ENCODE assay signal across 24 mouse cellular contexts in the genomic region with DNA sequence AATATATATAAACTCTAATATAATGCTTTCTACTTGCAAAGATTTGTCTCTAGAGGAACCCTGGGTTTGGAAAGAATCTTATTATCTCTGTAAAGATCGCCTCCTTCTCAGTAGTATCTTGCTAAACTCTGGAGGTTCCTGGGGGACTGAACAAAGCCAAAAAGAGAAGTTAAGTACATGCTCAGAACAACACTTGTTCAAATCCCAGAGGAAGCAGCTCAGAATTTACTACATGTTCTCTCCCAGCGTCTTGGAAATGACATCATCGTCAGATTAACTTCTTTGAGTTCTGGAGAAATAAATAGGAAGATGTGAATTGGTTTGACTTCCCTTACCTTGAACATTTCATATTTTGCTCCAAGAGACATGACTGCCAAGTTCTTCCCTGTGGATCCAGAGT.
A peak's percentile ranks its signal among the peaks of the same experiment; 100 is the strongest.
DNase-seq lines count a peak whose midpoint lies in the region; ATAC-seq and TF ChIP-seq lines count a peak whose summit lies in the region.
"Had no signal": no experiment of that assay in that cellular context is flagged by ENCODE, and none has a peak within 500 bp of the region (broad histone marks: within the 10 kb centered on the region; RNA-seq: fewer than 3 reads in every experiment).

No protein-coding gene starts in this region.

- DNase-seq in gastrocnemius, adult 2 months = no peak
- DNase-seq in gastrocnemius, adult 8-10 months (ENCODE audit: low spot score in 2 of 2) = no peak
- DNase-seq: adrenal gland, adult 8-10 months; adrenal gland, postnatal 25 days; cerebellum, adult 18-20 months; cerebellum, adult 9-10 months; cerebellum, postnatal 14 days; gastrocnemius, postnatal 25 days; heart, postnatal 36 days had no signal

- no peak overlapping the region for H3K9ac ChIP-seq in limb, embryonic 15.5 days
- H3K9ac ChIP-seq in hindbrain, embryonic 13.5 days = no peak overlapping the region
- H3K9ac ChIP-seq: embryonic facial prominence, embryonic 12.5 days; forebrain, embryonic 12.5 days; forebrain, embryonic 15.5 days; hindbrain, embryonic 14.5 days had no signal

- no peak overlapping the region for H3K4me3 ChIP-seq in gastrocnemius, adult 2 months
- no peak overlapping the region for H3K4me3 ChIP-seq in brown adipose tissue, adult 24 weeks (ENCODE audit: insufficient read depth, low read depth, low read length)
- H3K4me3 ChIP-seq in limb, embryonic 15.5 days = no peak overlapping the region
- no peak overlapping the region for H3K4me3 ChIP-seq in hindbrain, embryonic 13.5 days
- H3K4me3 ChIP-seq: embryonic facial prominence, embryonic 12.5 days; erythroblast, embryonic 14.5 days; forebrain, embryonic 12.5 days; forebrain, embryonic 15.5 days; hindbrain, embryonic 10.5 days had no signal

- H3K36me3 ChIP-seq in limb, embryonic 15.5 days = no peaks in the 10 kb centered on the region
- no peaks in the 10 kb centered on the region for H3K36me3 ChIP-seq in hindbrain, embryonic 13.5 days
- H3K36me3 ChIP-seq: embryonic facial prominence, embryonic 12.5 days; forebrain, embryonic 12.5 days; forebrain, embryonic 15.5 days; hindbrain, embryonic 10.5 days had no signal

- TF ChIP-seq CTCF in gastrocnemius, adult 2 months (IDR thresholded peaks at IDR 0.05) = no peak

- 62% methylated on average over 3 of the region's 3 CpGs for WGBS in limb, embryonic 15.5 days
- 85% methylated on average over 3 of the region's 3 CpGs for WGBS in hindbrain, embryonic 13.5 days

- 0 out of 2 replicates have a peak, but pooled peaks cover 4% of the 10 kb centered on the region for H3K4me1 ChIP-seq in brown adipose tissue, adult 24 weeks (ENCODE audit: control insufficient read depth, insufficient read depth, insufficient read length, low read length)
- 0 out of 2 replicates have a peak, but pooled peaks cover 1% of the 10 kb centered on the region for H3K4me1 ChIP-seq in limb, embryonic 15.5 days
- H3K4me1 ChIP-seq in hindbrain, embryonic 13.5 days (replicated peaks) = no peaks in the 10 kb centered on the region
- H3K4me1 ChIP-seq: embryonic facial prominence, embryonic 12.5 days; forebrain, embryonic 12.5 days; forebrain, embryonic 15.5 days; hindbrain, embryonic 10.5 days had no signal

- peak overlapping the region; percentile 24; the same call in 1 of the 2 replicates for H3K27ac ChIP-seq in gastrocnemius, adult 2 months
- H3K27ac ChIP-seq in brown adipose tissue, adult 24 weeks (replicated peaks; ENCODE audit: low read depth, low read length) = peak overlapping the region; percentile 23
- no peak overlapping the region for H3K27ac ChIP-seq in limb, embryonic 15.5 days
- no peak overlapping the region for H3K27ac ChIP-seq in hindbrain, embryonic 13.5 days
- H3K27ac ChIP-seq: embryonic facial prominence, embryonic 12.5 days; forebrain, embryonic 12.5 days; forebrain, embryonic 15.5 days; hindbrain, embryonic 10.5 days; hindbrain, embryonic 14.5 days; hindbrain, postnatal 0 days had no signal

- no peak overlapping the region for H3K4me2 ChIP-seq in limb, embryonic 15.5 days
- no peak overlapping the region for H3K4me2 ChIP-seq in hindbrain, embryonic 13.5 days
- H3K4me2 ChIP-seq: embryonic facial prominence, embryonic 12.5 days; forebrain, embryonic 12.5 days; forebrain, embryonic 15.5 days; heart, embryonic 11.5 days; hindbrain, embryonic 14.5 days had no signal

- intact Hi-C loops in gastrocnemius, adult 2 months (cut with DNase I) = no loop called here

- H3K27me3 ChIP-seq in limb, embryonic 15.5 days = no peaks in the 10 kb centered on the region
- H3K27me3 ChIP-seq in hindbrain, embryonic 13.5 days = no peaks in the 10 kb centered on the region
- H3K27me3 ChIP-seq: embryonic facial prominence, embryonic 12.5 days; forebrain, embryonic 12.5 days; forebrain, embryonic 15.5 days had no signal

- ATAC-seq in limb, embryonic 15.5 days (ENCODE audit: insufficient number of reproducible peaks, low FRiP score, low TSS enrichment, low read depth) = 0 out of 2 replicates have a peak, but pooled peaks have one; percentile 19
- ATAC-seq in hindbrain, embryonic 13.5 days (ENCODE audit: low FRiP score) = no peak
- ATAC-seq in inflammation-experienced regulatory T-cells, adult 6 months = no peak
- ATAC-seq: activated CD4-positive, CD25-positive, alpha-beta regulatory T cell, adult 4 months; CD4-positive, CD25-positive, alpha-beta regulatory T cell, adult 4 months; forebrain, embryonic 15.5 days; hindbrain, postnatal 0 days; intestine, postnatal 0 days had no signal

- H3K9me3 ChIP-seq in limb, embryonic 15.5 days = no peaks in the 10 kb centered on the region
- H3K9me3 ChIP-seq in hindbrain, embryonic 13.5 days = no peaks in the 10 kb centered on the region
- H3K9me3 ChIP-seq: embryonic facial prominence, embryonic 12.5 days; forebrain, embryonic 12.5 days; forebrain, embryonic 15.5 days; hindbrain, embryonic 10.5 days had no signal

Comparison
In these comparisons a context has a peak if more than half of its experiments do, and no peak if none do; other contexts are left out.
1. H3K27ac ChIP-seq: peak in gastrocnemius, adult 2 months (single experiment) and brown adipose tissue, adult 24 weeks (single experiment); none in limb, embryonic 15.5 days (single experiment) and hindbrain, embryonic 13.5 days (single experiment).